ENCODE assay signal across 8 mouse cellular contexts in the genomic region with DNA sequence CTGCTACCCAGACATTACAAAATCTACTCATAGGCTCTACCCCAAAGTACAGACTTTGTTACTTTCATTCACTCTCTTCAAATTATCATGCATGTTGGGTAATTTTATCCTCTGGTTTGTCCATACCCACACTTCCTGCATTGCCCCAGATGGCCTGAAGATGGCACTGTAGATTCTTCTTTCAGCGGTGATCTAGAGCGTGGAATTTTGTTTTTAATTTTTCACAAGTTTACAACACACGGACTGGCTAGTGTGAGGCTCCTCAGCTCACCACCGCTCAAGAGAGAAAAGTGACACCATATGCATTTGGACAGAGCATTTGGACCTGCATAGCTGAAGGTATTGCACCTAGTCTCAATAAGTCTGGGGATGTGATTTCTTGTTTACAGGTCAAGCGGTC.
A peak's percentile ranks its signal among the peaks of the same experiment; 100 is the strongest.
DNase-seq lines count a peak whose midpoint lies in the region; ATAC-seq lines count a peak whose summit lies in the region.

No protein-coding gene starts in this region.

- H3K36me3 ChIP-seq in heart, embryonic 11.5 days (ENCODE audit: control insufficient read depth, insufficient read depth, low read length) = 0 out of 2 replicates have a peak, but pooled peaks cover 3% of the 10 kb centered on the region
- H3K36me3 ChIP-seq in forebrain, embryonic 14.5 days (ENCODE audit: control insufficient read depth, insufficient read depth, low read length) = no peaks in the 10 kb centered on the region
- H3K36me3 ChIP-seq in hindbrain, embryonic 15.5 days = no peaks in the 10 kb centered on the region
- no peaks in the 10 kb centered on the region for H3K36me3 ChIP-seq in midbrain, embryonic 11.5 days (ENCODE audit: control insufficient read depth, insufficient read depth, low read length)

- no peaks in the 10 kb centered on the region for H3K27me3 ChIP-seq in heart, embryonic 11.5 days (ENCODE audit: control insufficient read depth, insufficient read depth, low read length)
- H3K27me3 ChIP-seq in forebrain, embryonic 14.5 days (replicated peaks; ENCODE audit: control insufficient read depth, insufficient read depth, low read length) = no peaks in the 10 kb centered on the region
- H3K27me3 ChIP-seq in hindbrain, embryonic 15.5 days = no peaks in the 10 kb centered on the region
- no peaks in the 10 kb centered on the region for H3K27me3 ChIP-seq in midbrain, embryonic 11.5 days (ENCODE audit: control insufficient read depth, insufficient read depth, low read length)

- no peak overlapping the region for H3K9ac ChIP-seq in heart, embryonic 11.5 days (ENCODE audit: low read depth, low read length)
- H3K9ac ChIP-seq in forebrain, embryonic 14.5 days (ENCODE audit: low read length) = no peak overlapping the region
- no peak overlapping the region for H3K9ac ChIP-seq in hindbrain, embryonic 15.5 days
- H3K9ac ChIP-seq in midbrain, embryonic 11.5 days (ENCODE audit: low read length) = no peak overlapping the region

- no peak overlapping the region for H3K27ac ChIP-seq in heart, embryonic 11.5 days (ENCODE audit: low read depth, low read length)
- no peak overlapping the region for H3K27ac ChIP-seq in forebrain, embryonic 14.5 days (ENCODE audit: low read depth, low read length)
- no peak overlapping the region for H3K27ac ChIP-seq in hindbrain, embryonic 15.5 days (replicated peaks)
- no peak overlapping the region for H3K27ac ChIP-seq in midbrain, embryonic 11.5 days (ENCODE audit: low read depth, low read length)

- H3K4me3 ChIP-seq in heart, embryonic 11.5 days (ENCODE audit: low read depth, low read length) = no peak overlapping the region
- H3K4me3 ChIP-seq in forebrain, embryonic 14.5 days (ENCODE audit: low read depth, low read length) = no peak overlapping the region
- no peak overlapping the region for H3K4me3 ChIP-seq in hindbrain, embryonic 15.5 days
- no peak overlapping the region for H3K4me3 ChIP-seq in midbrain, embryonic 11.5 days (ENCODE audit: low read depth, low read length)

- DNase-seq in heart, adult 11 months = peak; percentile 92
- DNase-seq in adrenal gland, adult 18-20 months (ENCODE audit: low spot score in 2 of 2) = peak; percentile 44 to 58
- peak; percentile 72 for DNase-seq in forebrain, embryonic 14.5 days (ENCODE audit: low spot score)
- peak; percentile 51 to 70 for DNase-seq in layer of hippocampus, postnatal 36 days
- DNase-seq in midbrain, embryonic 11.5 days (ENCODE audit: low spot score, missing footprints) = peak; percentile 92
- peak; percentile 60 for DNase-seq in thymus, postnatal 0 days (ENCODE audit: low spot score)

- WGBS in heart, embryonic 11.5 days (ENCODE audit: insufficient replicate concordance) = 62% methylated on average over 5 of the region's 5 CpGs
- 65% methylated on average over 5 of the region's 5 CpGs for WGBS in forebrain, embryonic 14.5 days
- WGBS in hindbrain, embryonic 15.5 days = 70% methylated on average over 5 of the region's 5 CpGs
- WGBS in midbrain, embryonic 11.5 days = 74% methylated on average over 5 of the region's 5 CpGs

- no peaks in the 10 kb centered on the region for H3K9me3 ChIP-seq in heart, embryonic 11.5 days (replicated peaks; ENCODE audit: control insufficient read depth, low read length)
- H3K9me3 ChIP-seq in forebrain, embryonic 14.5 days (replicated peaks; ENCODE audit: control insufficient read depth, low read length) = no peaks in the 10 kb centered on the region
- no peaks in the 10 kb centered on the region for H3K9me3 ChIP-seq in hindbrain, embryonic 15.5 days
- H3K9me3 ChIP-seq in midbrain, embryonic 11.5 days (ENCODE audit: control insufficient read depth, low read length) = no peaks in the 10 kb centered on the region

- H3K4me2 ChIP-seq in heart, embryonic 11.5 days = no peak overlapping the region
- no peak overlapping the region for H3K4me2 ChIP-seq in forebrain, embryonic 14.5 days (ENCODE audit: low read length)
- H3K4me2 ChIP-seq in hindbrain, embryonic 15.5 days = no peak overlapping the region
- no peak overlapping the region for H3K4me2 ChIP-seq in midbrain, embryonic 11.5 days

- no peaks in the 10 kb centered on the region for H3K4me1 ChIP-seq in heart, embryonic 11.5 days (ENCODE audit: control insufficient read depth, insufficient read depth, low read length)
- no peaks in the 10 kb centered on the region for H3K4me1 ChIP-seq in forebrain, embryonic 14.5 days (ENCODE audit: control insufficient read depth, insufficient read depth, low read length)
- no peaks in the 10 kb centered on the region for H3K4me1 ChIP-seq in hindbrain, embryonic 15.5 days (replicated peaks)
- no peaks in the 10 kb centered on the region for H3K4me1 ChIP-seq in midbrain, embryonic 11.5 days (ENCODE audit: control insufficient read depth, insufficient read depth, low read length)

- ATAC-seq in heart, embryonic 11.5 days (replicated peaks; ENCODE audit: insufficient number of reproducible peaks, low FRiP score, low TSS enrichment) = no peak
- ATAC-seq in forebrain, embryonic 14.5 days = peak; percentile 44
- 0 out of 2 replicates have a peak, but pooled peaks have one; percentile 27 for ATAC-seq in hindbrain, embryonic 15.5 days (ENCODE audit: low FRiP score, low read depth)
- ATAC-seq in midbrain, embryonic 11.5 days (ENCODE audit: low FRiP score) = 0 out of 2 replicates have a peak, but pooled peaks have one; percentile 19
